Mouse (Mus musculus): ENCODE results near the gene Hoxd8. TPM values are rescaled to one million over a fixed set of nuclear protein-coding genes. Genes with fewer than 3 reads are reported as not detected.

Hoxd8 gene
- total RNA-seq, 2 experiments from 2014 or later: 38.3 to 46.1 TPM

DNA sequence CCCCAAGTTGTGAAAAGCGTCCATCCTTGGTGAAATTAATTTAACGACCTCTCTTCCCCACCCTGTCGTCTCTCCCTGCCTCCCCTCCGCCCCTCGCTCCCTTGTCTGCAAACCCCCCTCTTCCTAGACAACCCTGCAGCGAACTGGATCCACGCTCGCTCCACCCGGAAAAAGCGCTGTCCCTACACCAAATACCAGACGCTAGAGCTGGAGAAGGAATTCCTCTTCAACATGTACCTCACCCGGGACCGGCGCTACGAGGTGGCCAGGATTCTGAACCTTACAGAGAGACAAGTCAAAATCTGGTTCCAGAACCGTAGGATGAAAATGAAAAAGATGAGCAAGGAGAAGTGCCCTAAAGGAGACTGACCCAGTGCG is 5.4 kb upstream of the Hoxd8 start:
- DNase-seq: no peak

DNA sequence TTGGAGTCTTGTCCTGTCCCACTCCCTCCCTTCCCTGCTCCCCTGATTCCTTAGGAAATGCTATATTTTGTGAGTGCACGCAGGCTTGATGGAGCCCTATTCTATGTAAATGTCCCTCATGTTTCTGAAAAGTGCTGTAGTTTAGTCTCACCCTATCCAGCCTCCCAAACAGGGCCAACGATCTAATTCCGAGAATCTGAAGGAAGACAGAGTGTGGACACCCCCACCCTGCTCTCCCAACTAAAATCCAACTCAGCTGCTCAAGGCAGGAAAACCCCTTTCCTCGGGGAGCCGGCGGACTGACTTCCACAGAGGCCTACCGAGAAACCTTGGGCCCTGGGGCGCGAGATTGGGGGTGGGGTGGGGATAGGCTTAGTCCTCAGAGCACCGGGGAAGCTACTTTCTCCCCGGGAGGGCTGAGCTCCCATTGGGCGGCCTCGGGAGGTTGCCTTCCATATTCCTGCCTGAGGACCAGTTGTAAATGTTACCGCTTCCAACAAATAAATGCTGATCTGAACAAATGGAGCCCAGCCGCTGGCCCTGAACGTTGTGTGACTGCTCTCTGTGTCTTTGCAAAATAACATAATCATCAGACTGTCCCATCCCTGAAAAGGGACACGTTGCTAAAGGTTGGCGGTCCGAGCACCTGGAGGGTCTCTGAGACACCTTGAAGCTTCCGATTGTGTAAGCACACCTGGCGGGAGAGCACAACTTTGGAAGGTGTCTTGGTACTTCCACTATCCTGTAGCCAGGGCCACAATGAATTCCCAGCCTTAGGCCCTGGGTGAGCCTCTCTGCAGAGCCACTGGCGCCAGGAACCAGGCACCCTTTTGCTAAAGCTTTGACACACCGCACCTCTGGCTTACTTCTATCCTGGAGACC is 4.5 kb upstream of the Hoxd8 start:
- DNase-seq: no peak

DNA sequence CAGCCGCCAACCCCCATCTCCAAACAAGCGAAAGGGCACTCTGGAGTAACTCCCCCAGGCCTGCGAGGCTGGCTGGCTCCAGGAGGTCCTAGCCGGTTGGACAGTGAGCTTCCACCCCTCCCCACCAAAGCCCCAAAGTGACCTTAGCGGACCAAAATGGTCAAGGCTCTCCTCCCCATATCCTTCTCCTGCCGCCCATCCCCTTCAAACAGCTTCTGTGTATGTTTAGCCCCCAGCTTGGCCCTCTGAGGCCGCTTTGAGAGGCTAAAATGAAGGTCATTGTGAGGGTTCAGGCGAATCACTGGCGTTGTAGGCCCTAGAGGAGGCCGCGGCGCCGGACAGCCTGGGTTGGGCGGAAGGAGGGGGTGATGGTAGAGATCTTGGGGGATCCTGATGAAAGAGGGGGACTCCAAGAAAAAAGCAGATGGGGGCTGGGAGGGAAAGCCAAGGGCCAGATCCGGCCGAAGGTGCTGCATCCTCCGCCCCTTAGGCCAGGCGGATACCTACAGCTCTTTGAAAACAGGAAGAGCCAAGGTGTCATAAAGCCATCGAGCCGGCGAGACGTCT is 3.8 kb upstream of the Hoxd8 start:
- DNase-seq: no peak

DNA sequence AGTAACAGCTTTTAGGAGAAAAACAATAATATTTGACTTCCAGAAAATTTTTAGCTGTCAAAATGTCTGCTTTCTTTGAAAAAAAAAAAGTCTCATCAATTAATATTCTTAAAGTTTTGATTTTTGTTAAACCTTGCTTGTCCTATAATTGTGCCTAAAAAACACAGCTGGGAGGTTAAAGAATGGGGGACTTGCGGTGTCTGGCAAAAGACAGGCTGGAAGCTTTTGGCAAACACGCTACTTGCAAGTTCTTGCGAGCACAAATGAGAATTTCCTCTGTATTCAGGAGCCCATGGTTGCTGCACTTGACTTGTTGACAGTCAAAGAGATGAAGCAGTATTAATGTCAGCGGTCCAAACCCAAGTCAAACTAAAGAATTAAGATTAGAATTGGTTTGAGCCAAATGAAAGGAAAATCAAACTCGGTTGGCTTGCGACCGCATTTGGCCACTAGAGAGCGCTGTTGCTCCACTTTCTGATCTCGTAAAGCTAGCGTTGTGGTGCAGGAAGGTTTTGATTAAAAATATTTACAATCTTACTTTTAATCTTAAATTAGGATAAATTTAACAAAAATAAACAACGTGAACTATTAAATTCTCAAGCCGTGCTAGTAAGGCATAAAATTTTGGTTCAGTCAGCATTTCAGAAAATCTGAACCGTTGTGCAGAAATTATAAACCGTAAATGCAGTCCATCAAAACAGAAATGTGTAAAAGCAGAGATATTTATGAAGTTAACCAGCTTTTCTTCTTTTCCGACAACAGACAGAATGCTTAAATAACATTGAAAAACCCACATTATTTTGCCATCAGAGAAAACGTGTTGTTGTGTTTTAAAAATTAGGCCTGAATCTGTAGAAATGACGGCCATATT is 2.2 kb upstream of the Hoxd8 start:
- DNase-seq: peak; percentile 85

DNA sequence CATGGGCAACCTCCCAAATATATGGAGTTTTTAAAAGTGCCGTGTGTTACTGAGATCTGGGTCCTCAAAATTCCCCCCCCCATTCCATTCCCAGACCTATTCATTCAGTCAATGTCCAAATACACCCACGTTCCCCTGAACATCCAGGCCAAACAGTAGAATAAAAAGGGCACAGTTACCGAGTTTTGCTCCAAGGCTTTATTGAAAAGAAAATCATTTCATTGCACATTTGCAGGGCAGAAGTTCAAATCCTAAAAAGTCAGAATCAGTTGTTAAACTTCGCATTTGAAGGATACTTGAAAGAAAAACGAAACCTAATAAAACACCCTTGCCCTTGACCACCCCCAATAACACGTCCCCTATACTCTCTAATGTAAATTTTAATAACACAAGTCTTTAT is 1.6 kb upstream of the Hoxd8 start:
- no peak for DNase-seq

DNA sequence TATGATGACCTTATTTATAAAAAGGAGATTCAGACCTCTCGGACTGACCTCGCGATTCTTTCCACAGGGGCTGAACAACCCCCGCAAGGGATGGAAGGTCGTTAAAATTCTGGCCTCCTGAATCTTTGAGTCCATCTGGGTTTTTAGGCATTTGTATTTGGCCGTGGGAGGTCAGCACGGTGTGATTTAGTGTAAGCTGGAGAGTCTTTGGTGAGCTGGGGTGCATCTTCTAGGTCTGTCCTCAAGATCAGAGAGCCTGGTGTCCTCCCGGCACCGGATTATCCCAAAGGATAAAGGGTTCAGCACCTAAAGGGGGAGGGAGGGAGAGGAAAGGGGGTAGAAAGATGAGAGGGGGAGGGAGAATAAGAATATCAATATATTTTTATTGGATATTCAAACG is 1.1 kb upstream of the Hoxd8 start:
- DNase-seq: no peak

DNA sequence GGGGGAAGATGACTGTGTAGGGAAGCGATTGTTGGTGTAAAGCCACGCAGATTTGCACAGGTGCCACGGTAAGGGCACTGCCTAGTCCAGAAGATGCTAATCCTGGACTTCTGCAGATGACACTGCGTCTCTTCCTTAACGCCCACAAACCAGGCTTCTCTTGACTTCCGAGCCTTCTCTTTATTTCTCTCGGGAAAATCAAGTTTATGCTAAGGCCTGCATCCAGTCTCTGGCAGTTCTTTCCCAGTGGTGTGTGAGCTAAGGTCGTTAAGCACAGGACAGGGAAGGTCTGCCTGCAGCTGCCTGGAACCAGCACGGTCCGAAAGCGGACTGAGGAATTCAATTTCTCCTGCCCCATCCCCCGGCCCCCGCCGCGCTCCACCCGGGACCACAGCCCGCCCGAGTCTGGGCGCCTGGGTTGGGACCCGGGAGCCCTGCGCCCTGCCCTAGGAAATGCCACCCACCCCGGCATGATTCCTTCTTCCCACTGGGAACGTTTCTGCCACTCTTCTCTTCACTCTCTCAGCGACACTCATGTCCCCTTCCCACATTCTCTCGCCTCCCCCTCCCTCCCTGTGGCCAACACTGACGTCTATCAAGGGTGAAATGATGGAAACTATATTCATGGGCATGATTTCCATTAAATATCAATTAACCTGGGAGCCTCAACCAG is 559 bp upstream of the Hoxd8 start:
- no peak for DNase-seq

DNA sequence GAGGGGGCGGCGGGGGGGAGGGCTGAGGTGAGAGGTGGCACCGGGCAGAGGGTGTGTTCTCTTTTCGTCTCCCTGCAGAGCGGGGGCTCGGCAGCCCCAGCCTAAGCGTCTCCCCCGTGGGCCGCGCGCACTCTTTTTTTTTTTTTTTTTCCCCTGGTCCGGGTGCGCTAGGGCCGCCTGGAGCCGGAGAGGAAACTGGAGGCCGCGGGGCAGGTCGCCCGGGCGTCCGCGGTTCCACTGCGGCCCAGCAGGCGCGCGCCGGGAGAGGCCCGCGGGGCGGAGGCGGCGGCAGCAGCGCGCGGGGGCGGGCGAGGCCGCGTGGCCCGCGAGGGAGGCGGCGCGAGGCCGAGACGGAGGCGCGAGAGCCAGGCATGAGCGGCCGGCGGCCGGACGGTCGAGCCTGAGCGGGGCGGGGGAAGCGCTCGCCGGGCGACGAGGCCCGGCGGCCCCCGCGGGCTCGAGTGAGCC is 618 bp downstream of the Hoxd8 start:
- DNase-seq: peak; percentile 65

DNA sequence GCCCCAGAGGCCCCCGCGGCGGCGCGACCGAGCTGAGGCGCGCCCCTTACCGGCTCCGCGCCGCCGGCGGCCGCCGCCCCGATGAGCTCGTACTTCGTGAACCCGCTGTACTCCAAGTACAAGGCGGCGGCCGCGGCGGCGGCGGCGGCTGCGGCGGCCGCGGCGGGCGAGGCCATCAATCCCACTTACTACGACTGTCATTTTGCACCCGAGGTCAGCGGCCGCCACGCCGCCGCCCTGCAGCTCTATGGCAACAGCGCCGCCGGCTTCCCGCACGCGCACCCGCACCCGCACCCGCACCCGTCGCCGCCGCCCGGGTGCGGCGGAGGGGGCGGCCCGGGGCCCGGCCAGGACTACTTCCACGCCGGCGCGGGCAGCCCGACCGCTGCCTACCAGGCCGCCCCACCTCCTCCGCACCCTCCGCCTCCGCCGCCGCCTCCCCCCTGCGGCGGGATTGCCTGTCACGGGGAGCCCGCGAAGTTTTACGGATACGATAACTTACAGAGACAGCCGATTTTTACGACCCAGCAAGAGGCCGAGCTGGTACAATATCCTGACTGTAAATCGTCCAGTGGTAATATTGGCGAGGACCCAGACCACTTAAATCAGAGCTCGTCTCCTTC is 1.2 kb downstream of the Hoxd8 start:
- peak; percentile 59 for DNase-seq

DNA sequence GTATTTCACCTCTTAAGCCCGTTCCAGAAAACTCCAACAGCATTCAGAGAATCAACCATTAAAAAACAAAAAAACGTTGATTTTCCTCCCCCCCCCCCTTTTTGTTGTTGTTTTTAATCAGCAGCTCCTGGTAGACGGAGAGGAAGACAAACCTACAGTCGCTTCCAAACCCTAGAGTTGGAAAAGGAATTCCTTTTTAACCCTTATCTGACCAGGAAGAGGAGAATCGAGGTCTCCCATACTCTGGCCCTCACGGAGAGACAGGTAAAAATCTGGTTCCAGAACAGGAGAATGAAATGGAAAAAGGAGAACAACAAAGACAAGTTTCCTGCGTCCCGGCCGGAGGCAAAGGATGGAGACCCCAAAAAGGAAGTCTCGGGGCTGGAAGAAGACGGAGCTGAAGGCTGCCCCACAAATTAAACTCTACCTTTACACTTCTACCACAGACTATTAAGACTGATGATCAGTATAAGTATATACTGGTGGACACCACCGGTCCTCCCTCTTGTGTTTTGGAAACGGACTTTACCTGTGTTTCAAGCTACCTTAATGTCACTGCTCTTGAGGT is 2.1 kb downstream of the Hoxd8 start:
- no peak for DNase-seq

DNA sequence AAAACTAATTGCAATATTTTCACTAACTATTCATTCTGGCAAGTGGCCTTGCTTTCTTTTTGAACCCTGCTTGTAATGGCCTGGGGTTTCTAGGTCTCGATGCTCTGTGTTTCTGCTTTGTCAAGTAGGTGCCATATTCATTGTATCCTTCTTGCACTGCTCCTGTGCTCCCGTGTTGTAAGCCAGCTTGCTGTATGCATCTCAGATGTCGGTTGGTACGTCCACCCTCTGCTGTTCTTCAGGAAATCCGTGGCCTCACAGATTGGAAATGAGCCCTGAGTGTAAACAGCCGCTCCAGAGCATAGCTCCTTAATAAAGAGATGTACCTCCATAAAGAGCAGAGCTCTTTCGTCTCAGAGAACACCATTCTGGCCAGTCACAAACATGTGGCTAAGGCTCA is 3.2 kb downstream of the Hoxd8 start:
- no peak for DNase-seq

DNA sequence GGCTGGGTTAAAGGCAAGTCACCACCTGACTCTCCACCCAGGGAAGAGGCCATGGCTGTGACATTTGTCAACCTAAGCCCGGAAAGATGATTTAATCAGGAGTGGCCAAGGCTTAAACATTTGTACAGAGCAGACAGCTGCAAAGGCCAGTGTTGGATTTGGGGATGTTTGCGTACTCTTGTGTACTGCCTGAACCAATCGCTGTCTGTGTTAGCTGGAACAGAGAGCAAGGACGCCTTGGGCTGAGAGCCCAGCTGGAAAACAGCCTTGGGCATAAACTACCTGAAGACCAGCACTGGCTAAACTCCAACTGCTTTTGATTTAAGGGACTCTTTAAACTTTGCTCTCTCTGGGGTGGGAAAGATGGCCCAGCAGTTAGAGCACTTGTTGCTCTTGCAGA is 4.3 kb downstream of the Hoxd8 start:
- DNase-seq: no peak

DNA sequence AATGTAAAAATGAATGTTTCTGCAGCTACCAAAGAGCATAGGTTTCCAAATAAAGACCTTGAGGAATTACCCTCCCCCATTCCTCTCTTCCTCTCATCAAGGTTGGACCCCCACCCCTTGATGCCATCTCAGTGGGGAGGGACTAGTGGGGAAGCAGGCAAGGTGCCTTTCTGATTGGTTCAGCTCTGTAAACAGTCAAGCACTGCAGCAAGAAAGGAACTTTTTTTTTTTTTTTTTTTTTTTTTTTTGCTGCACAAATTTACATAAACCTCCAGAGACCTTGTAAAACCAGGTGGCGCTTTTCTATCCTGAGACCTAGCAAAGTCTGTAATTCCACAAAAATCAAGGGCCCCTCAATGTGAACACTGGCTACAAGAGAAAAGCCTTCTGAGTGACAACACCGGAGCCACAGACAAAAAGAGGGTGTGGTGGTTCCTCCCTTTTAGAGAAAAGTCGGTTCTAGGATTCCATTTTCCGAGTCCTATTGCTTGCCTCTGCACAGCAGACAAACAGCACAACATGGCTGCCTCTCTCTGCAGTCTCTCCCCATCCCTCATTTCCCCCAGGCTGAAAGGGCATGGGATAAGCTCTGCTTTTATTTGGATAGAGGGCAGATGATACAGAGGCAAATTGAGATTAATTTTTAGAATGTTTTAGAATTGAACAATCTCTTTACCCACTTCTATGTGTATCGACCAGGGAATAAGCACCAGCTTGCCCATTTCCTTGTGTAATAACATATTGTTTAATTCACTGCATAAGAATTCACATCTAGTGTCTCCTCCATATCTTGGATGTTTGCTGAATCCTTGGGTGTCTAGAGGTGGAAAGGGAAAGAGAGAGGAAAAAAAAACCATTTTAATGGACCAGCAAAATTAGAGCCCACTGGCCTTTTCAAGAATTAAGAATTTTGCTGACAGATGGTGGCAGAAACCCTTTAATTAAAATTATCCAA is 5.3 kb downstream of the Hoxd8 start:
- DNase-seq: no peak

DNA sequence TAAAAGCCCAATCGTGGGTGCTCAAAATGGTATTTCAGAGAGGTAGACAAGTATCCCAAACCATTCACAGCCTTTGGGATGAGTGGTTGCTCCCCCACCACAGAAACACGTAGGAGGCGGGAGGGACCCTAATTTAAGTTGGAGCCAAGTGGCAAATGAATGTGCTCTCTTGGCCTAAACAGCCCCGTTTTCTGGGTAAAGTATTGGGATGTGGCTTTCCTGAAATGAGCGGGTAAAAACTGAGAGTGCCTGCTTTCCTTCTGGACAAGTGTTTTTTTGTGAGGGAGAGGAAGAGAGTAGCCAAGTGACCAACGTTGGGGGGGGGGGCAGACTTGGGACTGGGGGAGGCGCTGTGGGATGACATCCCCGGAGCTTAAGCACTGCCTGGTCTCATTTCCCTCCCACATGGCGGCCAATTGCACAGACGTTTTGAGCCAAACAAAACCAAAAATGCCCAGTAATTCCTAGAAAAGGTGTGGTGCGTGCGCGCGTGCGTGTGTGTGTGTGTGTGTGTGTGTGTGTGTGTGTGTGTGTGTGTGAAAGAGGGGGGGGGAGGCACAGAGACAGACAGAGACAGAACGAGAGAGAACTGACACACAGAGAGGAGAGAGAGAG is 6.6 kb downstream of the Hoxd8 start:
- no peak for DNase-seq

DNA sequence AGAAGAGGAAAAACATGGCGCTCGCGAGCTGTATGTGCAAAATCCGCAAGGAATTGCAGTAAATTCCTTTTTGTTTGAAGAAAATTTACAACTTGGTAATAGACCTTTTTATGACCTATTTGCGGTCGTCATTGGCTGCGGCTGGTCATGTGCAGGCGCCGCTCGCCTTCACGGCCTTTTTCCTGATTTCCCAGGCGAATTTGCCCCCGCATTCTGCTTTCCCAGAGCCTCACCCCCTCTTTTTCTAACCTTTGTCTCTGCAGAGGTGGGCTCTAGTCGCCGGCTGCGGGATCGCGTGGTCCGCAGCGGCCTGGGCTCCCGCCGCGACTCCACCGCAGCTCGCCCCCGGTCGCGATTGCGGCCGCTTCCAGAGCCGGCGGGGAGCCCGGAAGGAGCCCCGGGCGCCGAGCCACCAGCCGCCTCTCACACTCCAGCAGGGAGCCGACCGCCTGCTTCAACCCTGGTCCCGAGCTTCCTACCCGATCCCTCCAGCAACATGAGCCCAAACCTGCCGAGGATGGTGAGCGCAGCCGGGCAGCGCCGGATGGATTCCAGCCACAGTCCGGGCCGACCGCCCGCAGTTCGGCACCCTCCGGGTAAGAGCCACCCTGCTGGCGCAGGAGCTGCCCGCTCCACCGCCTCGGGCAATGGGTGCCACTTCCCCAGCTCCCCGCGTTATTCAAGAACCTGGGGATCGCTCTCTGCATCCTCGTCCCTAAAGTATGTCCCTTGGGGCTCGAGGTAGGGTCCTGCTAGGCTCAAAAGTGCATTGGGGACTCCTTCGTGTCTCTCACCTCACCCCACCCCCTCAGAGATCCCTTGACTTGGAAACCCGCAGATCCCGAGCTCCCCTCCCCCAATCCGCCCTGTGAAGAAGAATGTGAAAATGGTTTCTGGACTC is 7.6 kb downstream of the Hoxd8 start, which contains the start of the genes Hoxd3 and Hoxd4:
Hoxd3 (plus strand) TSS at position 207 of the 901 bp plus-strand sequence.
Hoxd4 (plus strand) TSS at position 209 of the 901 bp plus-strand sequence.
- DNase-seq: peak; percentile 69

DNA sequence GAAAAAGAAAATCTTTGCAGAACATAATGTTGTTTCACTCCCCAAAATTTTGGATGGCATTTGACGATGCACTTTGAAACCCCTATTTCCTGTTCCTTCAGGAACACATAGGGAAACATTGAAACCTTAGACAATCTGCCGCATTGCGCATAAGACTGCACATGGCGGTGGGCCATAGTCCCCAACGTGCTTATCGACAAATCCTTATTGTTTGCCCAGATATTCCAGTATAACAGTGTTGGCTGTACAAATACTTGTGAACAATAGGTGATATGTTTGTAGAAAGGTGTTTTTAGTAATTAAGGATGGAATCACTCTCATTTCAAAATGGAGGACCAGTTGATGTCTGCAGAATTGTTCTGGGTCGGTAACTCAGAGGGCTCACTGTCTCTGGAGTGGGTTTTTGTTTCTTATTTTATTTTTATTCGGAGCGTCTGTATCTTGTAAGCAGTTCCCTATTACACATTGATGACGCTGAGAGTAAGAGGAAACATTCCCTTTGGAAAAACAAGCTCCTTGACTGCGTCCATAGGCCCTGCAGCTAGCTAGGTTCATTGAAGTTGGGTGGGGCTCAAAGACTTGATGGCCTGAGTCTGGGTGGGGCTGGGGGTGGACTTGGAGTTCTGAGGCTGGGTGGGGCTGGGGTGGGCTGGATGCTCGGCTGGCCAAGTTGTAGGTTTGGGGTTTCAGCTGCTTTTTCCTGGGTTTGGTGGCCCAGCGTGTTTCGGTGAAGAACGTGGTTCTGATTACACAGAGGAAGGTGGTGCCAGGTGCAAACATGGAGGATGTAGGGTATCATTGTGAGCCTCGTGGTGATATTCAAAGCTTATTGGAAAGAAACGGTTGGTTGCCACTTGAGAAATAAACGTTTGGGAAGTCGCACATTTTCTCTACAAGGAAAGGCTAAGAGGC is 9.1 kb downstream of the Hoxd8 start:
- no peak for DNase-seq

DNA sequence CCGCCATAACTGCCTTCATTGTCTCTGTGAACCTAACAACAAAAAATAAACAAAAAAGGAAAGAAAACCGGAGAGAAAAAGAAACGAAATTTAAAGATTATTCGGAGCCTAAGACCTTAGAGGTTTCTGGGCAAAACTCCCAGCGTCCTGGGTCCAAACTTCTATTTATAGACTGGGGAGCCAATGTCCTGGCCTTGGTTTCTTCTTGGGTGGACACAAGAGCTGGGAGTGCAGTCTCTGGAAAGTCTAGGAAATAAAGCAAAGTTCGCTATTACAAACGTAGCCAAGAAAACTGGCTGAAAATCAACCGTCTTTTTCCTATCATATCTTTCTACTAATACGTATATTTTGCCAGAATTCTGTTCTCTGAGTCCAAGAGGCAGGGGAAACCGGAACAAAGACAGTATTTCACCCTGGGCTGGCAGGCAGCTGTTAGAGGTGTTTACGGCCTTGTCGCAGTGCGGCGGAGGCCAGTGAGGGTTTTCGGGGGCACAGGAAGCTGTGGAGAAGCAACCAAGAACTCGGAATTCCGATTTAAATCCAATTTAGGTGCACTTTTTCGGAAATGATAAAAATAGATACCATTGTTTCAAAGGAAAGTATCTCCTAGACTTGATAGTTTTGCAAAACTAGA is 9.9 kb downstream of the Hoxd8 start:
- no peak for DNase-seq
